Mouse (Mus musculus) midbrain, embryonic 12.5 days (tissue): ENCODE measurements around the gene Dcpp2. TPM values are rescaled to one million over a fixed set of nuclear protein-coding genes. Genes with fewer than 3 reads are reported as not detected.
"Not testable (repeated sequence)": the region's sequence is repeated elsewhere in the genome, so short reads cannot be mapped to it uniquely, and the experiment has no call there.

Experiments used
- ATAC-seq: fragments of 200-750 bp; cut with Nextera tagmentation; 2 replicates; pipeline ENCODE4 v1.8.0; 2017; ENCODE audit warnings: low read depth, moderate TSS enrichment, moderate library complexity; ENCODE audit not compliant: low FRiP score
- H3K27ac ChIP-seq: fragments of 300-500 bp; sonication (generic); replicated peaks from 2 replicates; pipeline ENCODE4 v1.5.1; 2016; ENCODE audit warnings: mild to moderate bottlenecking
- H3K27me3 ChIP-seq: fragments of 300-500 bp; sonication (generic); 2 replicates; pipeline ENCODE4 v1.6.1; 2016; ENCODE audit warnings: mild to moderate bottlenecking
- H3K36me3 ChIP-seq: fragments of 300-500 bp; sonication (generic); 2 replicates; pipeline ENCODE4 v1.6.1; 2016
- H3K4me1 ChIP-seq: fragments of 300-500 bp; sonication (generic); 2 replicates; pipeline ENCODE4 v1.6.1; 2016
- H3K4me2 ChIP-seq: fragments of 300-500 bp; sonication (generic); replicated peaks from 2 replicates; pipeline ENCODE4 v1.6.1; 2016; ENCODE audit warnings: mild to moderate bottlenecking, moderate library complexity
- H3K4me3 ChIP-seq: fragments of 300-500 bp; sonication (generic); 2 replicates; pipeline ENCODE4 v1.5.1; 2016; ENCODE audit warnings: mild to moderate bottlenecking
- H3K9ac ChIP-seq: fragments of 300-500 bp; sonication (generic); replicated peaks from 2 replicates; pipeline ENCODE4 v1.6.1; 2016; ENCODE audit warnings: mild to moderate bottlenecking, moderate library complexity
- H3K9me3 ChIP-seq: fragments of 300-500 bp; sonication (generic); 2 replicates; pipeline ENCODE4 v1.6.1; 2016; ENCODE audit warnings: mild to moderate bottlenecking
- WGBS: fragments of 180-500 bp; shearing (Covaris S2); methylation state at CpG from one replicate; pipeline ENCODE4 v1.1.7; 2016; 5-methylcytosine and 5-hydroxymethylcytosine counted together
- polyA plus RNA-seq: library from polyadenylated mRNA; unstranded; fragments of >200 nt; fragmentation: Nextera tagmentation; extraction: Ambion mirVana; gene quantifications from 2 replicates; pipeline ENCODE4 v1.2.1, GENCODE M21; 2016

The Dcpp2 gene
- polyA plus RNA-seq, 1 experiment from 2014 or later, result not detected

DNA sequence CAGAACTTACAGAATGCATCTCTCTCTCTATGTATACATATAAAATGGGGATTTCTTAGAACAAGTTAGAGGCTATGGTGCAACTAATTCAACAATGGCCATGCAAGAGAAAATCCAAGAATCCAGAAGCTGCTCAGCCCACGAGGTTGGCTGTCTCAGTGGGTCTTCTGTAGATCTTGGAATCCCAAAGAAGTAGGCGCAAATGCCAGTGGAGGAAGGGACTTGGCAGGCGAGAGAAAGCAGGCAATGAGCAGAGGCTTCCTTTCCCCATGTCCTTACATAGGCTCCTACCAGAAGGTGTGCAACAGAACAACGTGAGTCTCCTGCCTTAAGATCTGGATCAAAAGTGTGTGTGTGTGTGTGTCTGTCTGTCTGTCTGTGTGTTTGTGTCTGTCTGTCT, 66.8 kb downstream of the Dcpp2 start:
- H3K36me3 ChIP-seq, H3K27ac ChIP-seq, H3K9ac ChIP-seq, H3K27me3 ChIP-seq, H3K4me2 ChIP-seq, H3K4me1 ChIP-seq, H3K9me3 ChIP-seq, ATAC-seq, H3K4me3 ChIP-seq: not testable (repeated sequence)
- WGBS, result 83% methylated on average over 4 of the region's 4 CpGs

DNA sequence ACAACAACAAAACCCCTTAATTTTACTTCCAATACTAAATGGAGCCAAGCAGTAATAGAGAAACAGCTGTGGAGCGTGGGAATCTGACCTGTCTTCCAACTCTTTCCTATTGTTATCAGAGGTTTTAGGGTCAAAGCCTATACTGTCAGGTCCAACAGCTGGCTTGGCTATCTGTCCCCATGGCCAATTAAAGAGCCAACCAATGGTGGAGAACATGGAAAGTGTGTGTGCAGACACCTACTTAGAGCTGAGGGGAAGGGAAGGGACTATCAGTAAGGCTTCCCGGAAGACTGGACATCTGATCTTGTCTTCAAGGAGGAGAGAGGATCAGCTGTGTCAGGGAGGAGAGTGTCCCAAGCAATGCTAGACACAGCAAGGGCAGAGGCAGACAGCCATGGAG, 68.4 kb downstream of the Dcpp2 start:
- WGBS, result 84% methylated on average over 2 of the region's 2 CpGs
- H3K27me3 ChIP-seq, result no peaks in the 10 kb centered on the region
- H3K4me2 ChIP-seq, result no peak overlapping the region
- no peak for ATAC-seq
- no peaks in the 10 kb centered on the region for H3K4me1 ChIP-seq
- no peaks in the 10 kb centered on the region for H3K36me3 ChIP-seq
- no peak overlapping the region for H3K9ac ChIP-seq
- H3K27ac ChIP-seq, result no peak overlapping the region
- H3K4me3 ChIP-seq, result no peak overlapping the region
- H3K9me3 ChIP-seq, result no peaks in the 10 kb centered on the region

Other genes with a start within 250 kb of the Dcpp2 start
- gene Mmp25, start 235.6 kb upstream of the Dcpp2 start, polyA plus RNA-seq, result 1.5 and 1.7 TPM in 2 replicates
- gene Bicdl2, start 220.4 kb upstream of the Dcpp2 start, polyA plus RNA-seq, result 0.14 and 0.26 TPM in 2 replicates
- gene Hcfc1r1, start 207.3 kb upstream of the Dcpp2 start, polyA plus RNA-seq, result 52.2 and 52.8 TPM in 2 replicates
- 46.7 and 48.5 TPM in 2 replicates for gene Thoc6, start 207.0 kb upstream of the Dcpp2 start, polyA plus RNA-seq
- gene Tnfrsf12a, start 203.4 kb upstream of the Dcpp2 start, polyA plus RNA-seq, result 2.2 and 2.5 TPM in 2 replicates
- gene Cldn6, start 201.6 kb upstream of the Dcpp2 start, polyA plus RNA-seq, result 1.7 and 2.8 TPM in 2 replicates
- gene Cldn9, start 196.9 kb upstream of the Dcpp2 start, polyA plus RNA-seq, result 0.84 TPM in 2 replicates
- gene 1520401A03Rik, start 158.1 kb upstream of the Dcpp2 start, polyA plus RNA-seq, result 0.14 TPM in 1 of 2 replicates, not detected in the other
- 36.9 and 40.8 TPM in 2 replicates for gene Pkmyt1, start 154.5 kb upstream of the Dcpp2 start, polyA plus RNA-seq
- 40.4 and 41.2 TPM in 2 replicates for gene Paqr4, start 140.0 kb upstream of the Dcpp2 start, polyA plus RNA-seq
- 1.2 and 1.5 TPM in 2 replicates for gene Kremen2, start 135.0 kb upstream of the Dcpp2 start, polyA plus RNA-seq
- gene Flywch1, start 109.3 kb upstream of the Dcpp2 start, polyA plus RNA-seq, result 212 and 220 TPM in 2 replicates
- gene Flywch2, start 94.8 kb upstream of the Dcpp2 start, polyA plus RNA-seq, result 33.6 and 37.2 TPM in 2 replicates
- gene Srrm2, start 90.3 kb upstream of the Dcpp2 start, polyA plus RNA-seq, result 736 and 744 TPM in 2 replicates
- gene Elob, start 51.7 kb upstream of the Dcpp2 start, polyA plus RNA-seq, result 1,125 and 1,165 TPM in 2 replicates
- 0.48 and 0.76 TPM in 2 replicates for gene Prss33, start 44.8 kb upstream of the Dcpp2 start, polyA plus RNA-seq
- gene Prss32, start 37.0 kb upstream of the Dcpp2 start, polyA plus RNA-seq, result not detected in 2 replicates
- 0.82 and 0.91 TPM in 2 replicates for gene Prss41, start 36.7 kb upstream of the Dcpp2 start, polyA plus RNA-seq
- not detected in 2 replicates for gene Prss21, start 12.8 kb upstream of the Dcpp2 start, polyA plus RNA-seq
- not detected in 2 replicates for gene Dcpp1, start within 50 bp of the Dcpp2 start, polyA plus RNA-seq
- not detected in 2 replicates for gene Dcpp3, start 36.6 kb downstream of the Dcpp2 start, polyA plus RNA-seq
- gene Sbp, start 60.8 kb downstream of the Dcpp2 start, polyA plus RNA-seq, result not detected in 2 replicates
- not detected in 2 replicates for gene Sbpl, start 74.4 kb downstream of the Dcpp2 start, polyA plus RNA-seq
- gene Prss30, start 99.7 kb downstream of the Dcpp2 start, polyA plus RNA-seq, result not detected in 2 replicates
- 0.17 TPM in 1 of 2 replicates, not detected in the other for gene Prss22, start 117.2 kb downstream of the Dcpp2 start, polyA plus RNA-seq
- gene Prss27, start 157.3 kb downstream of the Dcpp2 start, polyA plus RNA-seq, result 0.19 and 0.37 TPM in 2 replicates
- gene Kctd5, start 192.6 kb downstream of the Dcpp2 start, polyA plus RNA-seq, result 86.9 and 92.3 TPM in 2 replicates